Mouse (Mus musculus) lung, postnatal 0 days (tissue): Measurements from ENCODE around the gene Ywhag. TPM values are rescaled to one million over a fixed set of nuclear protein-coding genes. Genes with fewer than 3 reads are reported as not detected.
A peak's percentile ranks its signal among the peaks of the same experiment; 100 is the strongest.

Source experiments
- ATAC-seq: fragments of 200-750 bp; cut with Nextera tagmentation; 2 replicates; pipeline ENCODE4 v1.8.0; 2017; ENCODE audit warnings: moderate library complexity
- DNase-seq: peaks from one replicate; pipeline ENCODE4 v3.0.0-alpha.2; 2016; ENCODE audit warnings: low spot score
- H3K27ac ChIP-seq: fragments of 300-500 bp; sonication (generic); 2 replicates; pipeline ENCODE4 v1.5.1; 2014; ENCODE audit warnings: antibody characterized with exemption, mild to moderate bottlenecking, low read length, mixed read lengths
- H3K27me3 ChIP-seq: fragments of 300-500 bp; sonication (generic); replicated peaks from 2 replicates; pipeline ENCODE4 v1.6.1; 2014; ENCODE audit warnings: low read length, mixed read lengths; ENCODE audit not compliant: insufficient read depth
- H3K36me3 ChIP-seq: fragments of 300-500 bp; sonication (generic); 2 replicates; pipeline ENCODE4 v1.6.1; 2014; ENCODE audit warnings: low read length, mixed read lengths; ENCODE audit not compliant: insufficient read depth
- H3K4me1 ChIP-seq: fragments of 300-500 bp; sonication (generic); 2 replicates; pipeline ENCODE4 v1.6.1; 2014; ENCODE audit warnings: antibody characterized with exemption, low read depth, low read length, mixed read lengths; ENCODE audit not compliant: insufficient read depth
- H3K4me2 ChIP-seq: fragments of 300-500 bp; sonication (generic); replicated peaks from 2 replicates; pipeline ENCODE4 v1.6.1; 2014; ENCODE audit warnings: low read depth, mild to moderate bottlenecking, low read length, moderate library complexity, mixed read lengths
- H3K4me3 ChIP-seq: fragments of 300-500 bp; sonication (generic); 2 replicates; pipeline ENCODE4 v1.5.1; 2014; ENCODE audit warnings: low read depth, low read length
- H3K9ac ChIP-seq: fragments of 300-500 bp; sonication (generic); replicated peaks from 2 replicates; pipeline ENCODE4 v1.6.1; 2014; ENCODE audit warnings: low read depth, mild to moderate bottlenecking
- H3K9me3 ChIP-seq: fragments of 300-500 bp; sonication (generic); 2 replicates; pipeline ENCODE4 v1.6.1; 2016; ENCODE audit warnings: low read length, mixed read lengths
- CTCF ChIP-seq: IDR thresholded peaks from 2 replicates; pipeline ENCODE4 v1.5.1; 2016; ENCODE audit warnings: antibody characterized with exemption, mild to moderate bottlenecking
- EP300 ChIP-seq: IDR thresholded peaks from 2 replicates; pipeline ENCODE4 v1.6.1; 2016; ENCODE audit warnings: antibody characterized with exemption, mild to moderate bottlenecking, control low read depth
- WGBS: fragments of 180-500 bp; shearing (Covaris S2); extraction: QIAGEN DNeasy Blood & Tissue Kit; methylation state at CpG from one replicate; pipeline ENCODE4 v1.1.7; 2014; 5-methylcytosine and 5-hydroxymethylcytosine counted together
- polyA plus RNA-seq: library from polyadenylated mRNA; unstranded; fragments of >200 nt; fragmentation: Nextera tagmentation; extraction: Ambion mirVana; gene quantifications from 2 replicates; pipeline ENCODE4 v1.2.1, GENCODE M21; 2015

Gene Ywhag
- polyA plus RNA-seq, result 75.5 and 87.5 TPM in 2 replicates

GRCm38 (mm10) chr5:135934481-135935175, at the start of gene Ywhag:
Ywhag (minus strand) TSS chr5:135934616.
- WGBS, result 0% methylated on average over 40 of the region's 48 CpGs
- peak; percentile 99 for DNase-seq
- H3K27me3 ChIP-seq, result no peaks in the 10 kb centered on the region
- peak; percentile 97 for ATAC-seq
- peaks cover 4% of the 10 kb centered on the region; the same call in 1 of the 2 replicates for H3K4me1 ChIP-seq
- no peaks in the 10 kb centered on the region for H3K9me3 ChIP-seq
- peak within 1 kb of the TSS; percentile 93 for H3K4me3 ChIP-seq
- H3K36me3 ChIP-seq, result peaks cover 14% of the 10 kb centered on the region; the same call in 1 of the 2 replicates
- peak within 1 kb of the TSS; percentile 66 for H3K9ac ChIP-seq
- H3K4me2 ChIP-seq, result peak within 1 kb of the TSS; percentile 77
- TF ChIP-seq EP300 (peak; percentile 64), CTCF (peak; percentile 86)
- peak within 1 kb of the TSS; percentile 96 for H3K27ac ChIP-seq

- TF ChIP-seq EP300, result no peak
- peak; percentile 95 for TF ChIP-seq CTCF
- Histone ChIP-seq H3K36me3 (no peaks in the 10 kb centered on the region), H3K9ac (no peak overlapping the region), H3K4me1 (no peaks in the 10 kb centered on the region), H3K27me3 (no peaks in the 10 kb centered on the region), H3K9me3 (no peaks in the 10 kb centered on the region), H3K27ac (no peak overlapping the region), H3K4me2 (no peak overlapping the region), H3K4me3 (no peak overlapping the region)
- ATAC-seq, result peak; percentile 70
- 34% methylated on average over 6 of the region's 6 CpGs for WGBS
- DNase-seq, result peak; percentile 85
Measured at GRCm38 (mm10) chr5:135982398-135982797, 48.0 kb upstream of the Ywhag start.

GRCm38 (mm10) chr5:135979904-135980303, 45.5 kb upstream of the Ywhag start, which contains the start of gene Zp3:
Zp3 (plus strand) TSS chr5:135980099.
- ATAC-seq, result no peak
- WGBS, result 70% methylated on average over 8 of the region's 8 CpGs

GRCm38 (mm10) chr5:135979381-135979780, 45.0 kb upstream of the Ywhag start:
- Histone ChIP-seq H3K27ac (no peak overlapping the region), H3K9me3 (no peaks in the 10 kb centered on the region), H3K36me3 (no peaks in the 10 kb centered on the region), H3K4me2 (no peak overlapping the region), H3K9ac (no peak overlapping the region), H3K4me1 (no peaks in the 10 kb centered on the region), H3K27me3 (no peaks in the 10 kb centered on the region), H3K4me3 (no peak overlapping the region)
- 85% methylated on average over 5 of the region's 5 CpGs for WGBS
- no peak for DNase-seq
- no peak for ATAC-seq
- TF ChIP-seq EP300 (no peak), CTCF (no peak)

More at GRCm38 (mm10) chr5:135979904-135980303, 45.5 kb upstream of the Ywhag start, which contains the start of gene Zp3:
- Histone ChIP-seq H3K27me3 (no peaks in the 10 kb centered on the region), H3K9ac (no peak within 1 kb of the TSS), H3K27ac (no peak within 1 kb of the TSS), H3K4me3 (no peak within 1 kb of the TSS), H3K36me3 (no peaks in the 10 kb centered on the region), H3K9me3 (no peaks in the 10 kb centered on the region), H3K4me2 (no peak within 1 kb of the TSS), H3K4me1 (no peaks in the 10 kb centered on the region)
- DNase-seq, result no peak
- TF ChIP-seq CTCF (no peak), EP300 (no peak)

GRCm38 (mm10) chr5:135975893-135976668, 41.7 kb upstream of the Ywhag start:
- Histone ChIP-seq H3K36me3 (no peaks in the 10 kb centered on the region), H3K9ac (no peak overlapping the region), H3K9me3 (no peaks in the 10 kb centered on the region), H3K27me3 (no peaks in the 10 kb centered on the region), H3K4me1 (no peaks in the 10 kb centered on the region), H3K4me2 (no peak overlapping the region), H3K27ac (no peak overlapping the region), H3K4me3 (no peak overlapping the region)
- ATAC-seq (no peak), DNase-seq (no peak)
- TF ChIP-seq EP300 (no peak), CTCF (no peak)
- WGBS, result 89% methylated on average over 8 of the region's 8 CpGs

GRCm38 (mm10) chr5:135974365-135974764, 39.9 kb upstream of the Ywhag start, which contains the start of gene Ssc4d:
Ssc4d (minus strand) TSS chr5:135974531.
- no peak for ATAC-seq
- H3K9ac ChIP-seq, result no peak within 1 kb of the TSS
- 13% methylated on average over 9 of the region's 9 CpGs for WGBS

More at GRCm38 (mm10) chr5:135974365-135974764, 39.9 kb upstream of the Ywhag start, which contains the start of gene Ssc4d:
- Histone ChIP-seq H3K27me3 (no peaks in the 10 kb centered on the region), H3K4me3 (no peak within 1 kb of the TSS), H3K27ac (no peak within 1 kb of the TSS), H3K4me1 (no peaks in the 10 kb centered on the region), H3K4me2 (no peak within 1 kb of the TSS), H3K36me3 (no peaks in the 10 kb centered on the region), H3K9me3 (no peaks in the 10 kb centered on the region)
- DNase-seq, result no peak
- TF ChIP-seq EP300 (no peak), CTCF (no peak)
